Mouse (Mus musculus): ENCODE measurements around the gene Edf1.

Gene Edf1

DNA sequence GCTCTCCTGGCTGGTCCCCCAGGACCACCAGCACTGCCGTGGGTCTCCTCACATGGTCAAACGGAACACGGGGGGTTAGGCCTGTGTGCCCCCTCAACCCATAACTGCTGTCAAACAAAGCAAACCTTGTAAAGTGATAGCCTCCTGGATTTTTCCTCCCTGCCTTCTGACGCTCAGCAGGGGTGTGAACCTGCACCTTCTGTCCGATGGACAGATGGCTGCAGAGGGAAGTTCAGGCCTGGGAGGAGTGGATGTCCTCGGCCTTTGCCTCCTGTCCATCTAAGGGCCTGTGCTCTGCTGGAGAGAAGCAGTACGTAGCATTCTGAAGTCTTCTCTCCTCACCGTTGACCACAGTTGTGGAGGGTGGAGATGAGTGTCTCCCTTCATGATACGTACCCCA, 4.3 kb downstream of the Edf1 start:
- DNase-seq (ENCODE audit: low spot score): no peak

DNA sequence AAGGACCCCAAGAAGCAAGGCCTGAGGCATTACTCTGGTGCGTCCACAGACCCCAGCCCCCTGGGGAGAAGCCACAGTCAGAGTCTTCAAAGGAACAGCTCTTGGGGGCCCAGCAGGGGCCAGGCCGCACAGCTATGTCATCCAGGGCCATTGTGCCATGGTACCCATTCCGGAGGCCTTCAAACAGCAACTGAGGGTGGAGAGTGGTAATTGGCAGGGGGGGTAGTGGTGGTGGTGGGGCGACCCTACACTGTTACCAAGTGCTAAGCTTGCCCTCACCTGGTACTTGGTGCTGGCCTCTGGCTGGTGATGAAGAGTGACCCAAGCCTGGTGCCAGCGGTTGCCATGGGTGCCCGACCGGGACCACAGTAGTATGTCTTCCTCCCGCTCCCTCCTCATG, 8.1 kb downstream of the Edf1 start:
- no peak for DNase-seq (ENCODE audit: low spot score)

DNA sequence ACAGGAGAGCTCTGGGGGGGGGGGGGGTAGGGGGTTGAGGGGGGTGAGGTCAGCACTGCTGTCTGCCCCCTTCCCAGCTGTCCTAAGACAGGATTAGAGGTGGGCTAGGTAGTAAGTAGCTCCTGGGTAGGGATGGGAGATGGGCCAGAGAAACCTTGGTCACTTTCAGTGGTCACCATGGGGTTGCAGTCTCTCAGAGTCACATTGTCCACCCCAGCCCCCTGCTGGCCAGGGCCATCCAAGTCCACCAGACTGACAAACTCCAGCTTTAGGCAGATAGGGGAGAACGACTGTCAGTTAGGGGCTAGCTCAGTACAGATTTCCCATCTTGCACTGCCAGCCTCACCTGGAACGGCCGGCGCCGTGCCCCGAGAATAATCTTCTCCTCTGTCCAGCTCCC, 8.9 kb downstream of the Edf1 start:
- no peak for DNase-seq (ENCODE audit: low spot score)

DNA sequence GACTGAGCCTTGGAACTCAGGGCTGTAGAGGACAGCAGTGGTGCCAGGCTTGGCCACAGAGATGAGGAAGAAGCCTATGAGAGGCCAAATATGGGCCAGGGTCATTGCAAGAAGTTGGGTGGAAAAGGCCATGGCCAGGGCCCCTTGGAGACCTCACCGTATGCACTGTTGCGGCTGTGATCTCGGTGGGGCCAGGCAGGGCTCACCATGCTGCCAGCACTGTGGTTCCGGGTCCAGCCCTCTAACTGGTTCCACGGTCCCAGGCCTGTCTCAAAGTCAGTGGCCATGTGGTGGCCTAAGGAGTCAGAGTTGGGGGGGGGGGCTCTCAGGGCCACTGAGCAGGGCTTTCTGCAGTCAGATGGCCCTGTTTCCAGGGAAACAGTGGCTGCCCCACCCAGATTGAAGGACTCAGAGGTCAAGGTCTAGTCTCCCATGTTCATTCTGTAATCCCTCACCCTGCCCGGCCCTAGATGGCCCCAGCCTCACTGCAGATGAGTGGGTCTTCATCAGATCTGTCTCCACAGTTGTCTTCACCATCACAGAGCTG, 10.9 kb downstream of the Edf1 start:
- no peak for DNase-seq (ENCODE audit: low spot score)

DNA sequence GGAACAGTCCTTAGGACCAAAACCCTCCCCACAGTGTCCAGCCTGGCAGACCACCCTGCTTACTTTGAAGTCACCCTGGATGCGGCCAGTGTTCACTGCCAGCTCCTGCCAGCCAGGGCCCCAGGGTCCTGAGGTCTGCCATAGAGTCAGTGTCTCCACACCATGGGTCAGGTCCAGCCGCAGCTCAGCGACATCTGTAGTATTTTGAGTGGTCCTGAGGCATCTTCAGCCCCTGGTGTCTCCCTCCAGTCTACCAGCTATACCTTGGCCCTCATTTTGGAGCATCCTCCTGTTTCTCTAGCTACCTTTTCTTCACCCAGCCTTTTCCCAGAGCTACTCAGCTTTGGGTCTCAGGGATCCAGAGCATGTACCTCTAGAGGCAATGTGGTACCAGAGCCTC, 11.7 kb downstream of the Edf1 start:
- no peak for DNase-seq (ENCODE audit: low spot score)

DNA sequence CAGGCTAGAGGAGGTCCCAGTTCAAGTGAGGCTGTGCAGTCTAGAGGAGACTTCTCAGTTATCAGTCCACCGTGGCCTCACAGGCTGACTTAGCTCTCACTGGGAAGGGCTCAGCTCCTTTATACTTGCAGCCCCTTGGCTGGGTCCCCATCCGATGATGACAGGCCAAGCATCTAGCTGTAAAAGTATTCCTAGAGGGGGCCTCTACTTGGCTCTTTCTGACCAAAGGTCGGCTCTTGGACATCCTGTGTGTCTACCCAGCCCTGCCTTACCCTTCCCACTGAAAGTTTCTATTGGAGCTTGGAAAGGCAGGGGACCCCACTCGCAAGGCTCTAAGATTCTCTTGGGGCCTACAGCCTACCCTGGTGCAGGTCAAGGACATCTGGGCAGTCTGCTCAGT, 13.6 kb downstream of the Edf1 start:
- no peak for DNase-seq (ENCODE audit: low spot score)

DNA sequence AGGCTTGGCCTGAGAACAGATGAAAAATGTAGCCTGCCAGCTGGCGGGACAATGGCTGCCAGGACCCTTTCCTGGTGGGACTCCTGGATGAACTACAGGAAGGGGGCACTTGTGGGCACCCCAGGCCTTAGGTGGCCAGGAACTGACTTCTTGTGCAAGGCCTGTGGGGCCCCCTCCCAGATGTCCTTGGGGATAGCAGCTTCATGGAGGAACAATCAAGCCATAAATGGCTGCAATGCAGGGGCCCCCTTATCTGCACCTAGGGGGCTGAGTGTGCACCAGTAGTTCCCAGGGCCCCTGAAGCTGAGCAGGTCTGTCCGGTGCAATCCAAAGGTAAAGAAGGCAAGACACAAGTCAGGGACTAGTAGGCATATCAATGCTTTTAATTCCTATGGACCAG, 15.4 kb downstream of the Edf1 start:
- DNase-seq (ENCODE audit: low spot score): no peak

DNA sequence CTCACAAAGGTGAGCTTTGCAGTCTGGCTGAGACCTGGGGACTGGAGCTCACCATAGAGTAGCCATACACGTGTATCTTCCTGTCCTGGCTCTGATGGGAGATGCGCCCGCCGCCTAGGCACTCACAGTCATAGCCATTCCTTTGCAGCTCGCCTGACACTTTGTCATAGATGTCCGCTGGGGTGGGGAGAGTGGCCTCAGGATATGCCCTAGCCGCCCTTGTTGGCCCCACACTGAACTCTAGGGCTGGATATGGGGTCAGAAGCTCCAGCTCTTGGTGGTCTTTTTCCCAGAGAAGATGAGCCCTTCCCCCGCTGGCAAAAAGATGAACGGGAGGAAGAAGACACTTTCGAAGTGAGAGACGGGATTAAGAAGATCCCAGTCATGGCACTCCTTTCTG, 16.5 kb downstream of the Edf1 start:
- no peak for DNase-seq (ENCODE audit: low spot score)

DNA sequence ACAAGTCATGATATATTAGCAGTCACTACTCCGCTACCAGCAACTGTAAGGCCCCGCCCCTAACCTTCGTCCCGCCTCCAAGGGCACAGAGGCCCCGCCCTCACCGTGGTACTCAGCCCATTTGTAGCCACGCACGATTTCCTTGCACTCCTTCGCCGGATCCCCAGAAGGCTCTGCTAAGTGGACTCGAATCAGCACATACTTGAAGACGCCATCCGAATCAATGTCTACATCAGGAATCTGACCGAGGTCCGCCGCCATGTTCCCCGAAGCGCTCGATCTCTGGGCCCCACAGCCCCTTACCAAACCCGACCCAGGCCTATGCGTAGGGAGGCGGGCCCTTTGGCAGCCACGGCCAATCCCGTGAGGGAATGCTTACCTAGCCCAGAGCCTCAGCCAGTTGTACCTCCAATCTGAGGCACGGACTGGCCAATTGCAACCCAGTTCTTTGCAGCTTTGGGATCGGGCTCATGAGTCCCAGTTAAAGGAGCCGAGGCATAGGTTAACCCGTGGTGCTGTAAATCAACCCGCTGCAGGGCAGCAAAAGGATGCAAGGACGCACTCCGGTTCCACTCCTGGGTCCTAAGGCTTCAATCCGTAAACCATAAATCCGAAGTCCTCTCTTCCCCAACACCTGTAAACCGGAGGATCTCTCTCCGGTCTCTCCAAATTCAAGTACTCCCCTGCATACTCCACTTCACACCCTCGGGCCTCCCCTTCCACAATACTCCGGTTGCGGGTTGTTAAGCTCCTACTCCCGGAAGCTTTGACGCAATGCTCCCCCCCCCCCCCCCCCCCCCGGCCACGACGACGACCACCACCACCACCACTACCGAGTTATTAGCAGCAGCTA, 17.2 kb downstream of the Edf1 start, which contains the start of the genes Mamdc4 and Phpt1:
Gene Mamdc4, minus strand, starts transcription at position 267 of the 853 bp plus-strand sequence.
Gene Phpt1, minus strand, starts transcription at position 646 of the 853 bp plus-strand sequence.
- DNase-seq (ENCODE audit: low spot score): peak; percentile 98

DNA sequence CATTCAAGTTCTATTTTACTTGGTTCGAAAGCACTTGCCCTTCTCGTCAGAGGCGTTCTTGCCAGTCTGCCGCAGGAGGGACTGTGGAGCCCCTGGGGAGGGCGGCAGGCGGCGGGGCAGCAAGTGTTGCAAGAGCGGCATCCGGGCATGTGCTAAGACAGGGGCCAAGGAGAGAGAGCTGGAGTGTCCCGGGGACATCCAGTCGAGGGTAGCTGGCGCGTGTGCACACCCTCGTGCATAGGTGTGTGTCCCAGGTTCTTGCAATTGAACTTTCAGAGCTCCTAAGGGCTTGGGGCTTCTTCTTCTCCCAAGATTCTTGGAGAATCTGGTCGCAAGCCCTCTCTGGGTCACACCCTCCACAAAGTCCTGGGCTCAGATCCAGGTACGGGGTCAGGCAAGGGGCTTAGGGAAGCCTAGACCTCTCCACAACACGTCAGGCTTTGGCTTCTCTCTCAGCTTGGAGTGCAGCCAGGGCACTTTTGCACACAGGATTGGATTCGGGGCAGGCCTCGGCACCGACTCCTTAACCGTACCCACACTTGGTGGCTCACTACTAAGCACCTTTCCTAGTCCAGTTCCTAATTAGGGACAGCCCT, 17.9 kb downstream of the Edf1 start:
- DNase-seq (ENCODE audit: low spot score): no peak

DNA sequence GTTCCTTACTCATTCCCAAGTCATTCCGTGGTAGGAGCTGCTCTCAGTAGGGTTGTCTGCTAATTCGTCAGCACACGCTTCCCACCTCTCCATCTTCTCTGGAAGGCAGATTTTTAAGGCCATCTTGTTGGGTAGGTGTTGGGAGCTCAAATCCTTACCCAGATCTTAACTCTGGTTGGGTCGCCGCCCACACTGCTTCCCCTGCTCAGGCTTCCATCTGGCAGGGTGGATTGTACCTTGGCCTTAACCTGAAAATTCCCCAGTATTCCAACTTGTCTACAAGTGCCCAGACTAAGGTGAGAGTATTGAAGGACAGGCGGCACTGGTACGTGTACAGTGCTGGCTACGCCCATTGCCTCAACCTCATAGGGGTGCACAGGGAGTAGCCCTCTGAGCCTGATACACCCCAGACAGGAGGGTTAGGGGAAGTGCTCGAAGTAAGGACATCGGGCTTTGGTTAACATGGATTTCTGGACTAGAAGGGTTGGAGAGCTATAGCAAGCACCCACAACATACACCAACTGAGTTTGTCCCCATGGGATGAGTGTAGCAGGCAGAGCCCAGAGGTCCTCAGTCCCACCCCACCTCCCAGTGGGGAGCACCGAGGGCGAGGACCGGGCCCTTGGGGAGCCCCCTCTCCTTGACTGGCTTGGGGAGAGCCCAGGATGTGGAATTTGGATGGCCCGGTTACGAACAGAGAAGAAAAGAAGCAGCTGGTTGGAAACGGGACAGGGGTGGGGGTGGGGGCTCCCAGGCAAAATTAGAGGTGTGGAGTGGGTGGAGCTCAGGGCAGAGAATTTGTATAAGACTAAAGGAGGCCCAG, 18.6 kb downstream of the Edf1 start:
- no peak for DNase-seq (ENCODE audit: low spot score)

DNA sequence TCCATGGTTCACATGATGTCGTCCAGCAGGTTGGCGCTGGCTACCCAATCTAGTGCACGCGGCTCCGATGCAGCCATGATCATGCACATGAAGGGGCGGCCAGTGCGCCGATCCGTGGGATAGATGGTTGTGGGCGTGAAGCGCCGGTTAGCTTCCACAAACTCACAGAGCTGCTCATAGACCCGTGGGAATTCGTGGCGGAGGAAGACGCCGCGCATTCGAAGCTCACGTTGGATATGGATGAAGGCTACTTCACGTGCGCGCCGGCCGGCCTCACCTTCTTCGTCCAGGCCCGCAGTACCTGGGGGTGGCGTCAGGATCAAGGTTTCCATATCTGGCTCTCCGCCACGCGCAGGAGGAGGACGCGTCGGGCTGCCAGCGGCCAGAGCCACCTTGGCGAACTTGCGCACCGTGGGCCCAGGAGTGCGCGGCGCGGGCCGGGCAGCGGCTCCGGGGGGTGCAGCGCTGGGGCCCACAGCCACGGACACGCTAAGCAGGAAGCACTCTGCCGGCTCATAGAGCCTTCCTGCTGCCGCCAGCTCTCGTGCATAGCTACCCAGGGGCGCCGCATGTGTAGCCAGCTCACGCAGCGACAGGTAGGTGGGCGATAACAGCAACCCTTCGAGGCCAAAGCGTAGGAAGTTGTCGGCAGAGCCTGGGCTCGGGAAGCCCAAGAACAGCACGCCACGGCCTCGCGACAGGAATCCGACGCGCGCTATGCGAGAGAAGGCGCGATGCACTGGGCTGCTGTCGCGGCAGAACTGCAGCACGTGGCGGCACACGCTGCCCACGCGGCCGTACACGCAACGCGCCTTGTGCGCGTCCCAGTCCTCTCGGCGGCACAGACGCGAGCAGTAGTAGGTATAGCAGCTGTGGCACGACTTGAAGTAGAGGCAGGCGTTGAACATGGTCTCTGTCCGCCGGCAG, 19.6 kb downstream of the Edf1 start:
- DNase-seq (ENCODE audit: low spot score): no peak

DNA sequence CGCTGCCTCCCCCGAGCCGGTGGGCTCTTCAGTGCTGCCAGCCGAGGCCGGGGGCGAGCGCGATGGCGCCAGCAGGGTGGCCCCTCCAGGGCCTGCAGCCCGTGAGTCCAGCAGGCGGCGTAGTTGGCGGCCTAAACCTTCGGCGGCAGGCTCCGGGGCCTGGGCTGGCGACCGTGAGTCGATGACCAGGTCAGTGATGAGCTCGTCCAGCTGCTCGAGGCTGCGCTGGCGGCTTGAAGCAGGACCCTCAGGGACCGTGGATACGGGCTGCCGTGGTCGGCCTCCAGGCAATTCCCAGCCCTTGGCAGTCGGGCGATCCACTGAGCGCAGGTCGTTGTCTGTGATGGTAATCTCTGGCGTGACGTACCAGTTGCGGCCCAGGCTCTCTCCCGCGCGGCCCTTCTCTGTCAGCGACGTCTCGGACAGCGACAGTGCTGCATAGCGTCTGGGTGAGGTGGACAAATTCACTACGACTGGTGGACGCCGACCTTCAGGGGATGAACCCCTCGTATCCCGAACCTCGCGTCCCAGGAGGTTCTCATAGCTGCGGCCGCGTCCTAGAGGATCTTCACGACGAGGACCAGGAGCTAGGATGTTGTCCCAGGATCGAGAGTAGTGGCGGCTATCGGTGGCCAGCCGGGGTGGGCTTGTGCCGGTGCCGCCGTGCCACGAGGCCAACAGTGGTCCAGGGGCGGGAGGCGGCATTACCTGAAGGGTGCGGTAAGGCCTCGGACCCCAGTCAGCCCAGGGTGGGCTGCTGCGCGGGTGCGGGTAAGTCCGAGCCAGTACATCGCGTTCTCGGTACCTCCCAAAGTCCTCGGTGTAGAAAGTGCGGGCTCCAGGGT, 20.5 kb downstream of the Edf1 start:
- no peak for DNase-seq (ENCODE audit: low spot score)

DNA sequence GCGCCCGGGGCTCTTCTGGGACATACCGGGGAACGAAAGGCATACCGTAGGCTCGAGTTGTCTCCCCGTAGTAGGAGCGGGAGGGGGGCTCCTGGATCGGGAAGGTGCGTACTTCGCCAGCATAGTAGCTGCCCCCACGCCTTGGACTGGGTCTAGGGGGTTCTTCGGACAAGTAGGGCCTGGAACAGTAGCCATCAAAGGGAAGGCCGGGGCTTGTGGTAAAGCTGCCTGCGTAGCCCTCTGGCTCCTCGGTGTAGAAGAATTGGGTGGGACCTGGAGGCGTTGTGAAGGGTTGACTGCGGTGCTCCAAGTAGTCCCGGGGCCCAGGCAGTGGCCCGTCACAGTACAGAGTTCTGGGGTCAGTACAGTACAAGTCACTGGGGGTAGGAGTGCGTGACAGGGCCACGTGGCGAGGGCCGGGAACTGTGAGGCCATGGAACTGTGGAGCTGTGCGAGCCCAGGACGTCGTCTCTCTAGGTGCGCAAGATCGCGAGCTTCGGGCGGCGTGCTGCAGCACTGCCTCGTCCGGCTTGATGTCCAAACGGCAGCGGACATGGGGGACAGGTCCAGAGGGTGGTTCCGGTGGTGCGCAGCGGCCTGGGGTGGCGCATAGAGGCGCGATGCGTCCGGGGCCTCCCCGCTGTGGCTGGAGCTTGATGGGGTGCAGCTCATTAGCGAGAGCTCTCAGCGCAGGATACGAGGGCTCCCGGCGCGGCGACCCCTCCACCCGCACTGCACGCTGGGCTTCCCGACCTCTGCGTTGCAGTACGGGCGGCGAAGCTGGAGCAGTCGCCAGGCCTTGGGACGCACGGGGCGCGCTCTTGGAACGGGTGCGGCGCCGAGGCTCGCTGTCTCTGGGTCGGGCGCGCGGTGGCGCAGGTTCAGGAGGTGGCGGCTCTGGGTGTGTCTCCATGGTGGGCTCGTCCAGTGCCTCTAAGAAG, 21.4 kb downstream of the Edf1 start:
- no peak for DNase-seq (ENCODE audit: low spot score)

DNA sequence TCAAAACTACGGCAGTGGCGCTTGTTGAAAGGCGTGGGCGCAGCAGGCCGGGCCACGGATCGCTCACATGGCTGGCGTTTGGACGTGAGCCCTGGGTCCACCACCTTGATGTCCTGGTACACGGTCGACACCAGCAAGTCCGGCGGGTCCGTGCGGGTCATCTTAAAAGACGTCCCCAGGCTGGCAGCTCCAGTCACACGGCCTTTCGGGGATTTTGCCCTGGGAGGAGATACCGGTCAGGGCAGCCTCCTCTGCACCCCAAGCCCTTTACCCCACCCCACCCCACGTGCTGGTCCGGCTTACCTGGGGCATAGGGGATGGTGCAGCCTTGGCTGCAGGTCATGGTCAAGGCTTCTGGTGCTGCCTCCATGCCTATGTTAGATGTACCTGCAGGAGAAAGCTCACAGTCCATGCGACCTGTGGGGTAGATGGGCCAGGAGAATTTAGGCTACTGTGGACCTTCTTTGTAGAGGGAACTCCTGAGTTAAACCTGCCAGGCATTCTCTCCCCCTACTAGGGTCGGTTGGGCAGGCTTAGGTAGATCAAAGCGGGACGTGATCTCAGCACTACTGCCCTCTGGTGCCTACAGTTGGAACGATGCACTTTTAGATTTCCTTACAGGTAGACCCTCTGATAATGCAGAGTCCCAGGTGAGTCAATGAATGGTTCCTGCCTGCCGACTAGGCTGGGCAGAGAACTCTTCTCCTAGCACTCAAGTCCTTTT, 22.3 kb downstream of the Edf1 start:
- DNase-seq (ENCODE audit: low spot score): no peak

DNA sequence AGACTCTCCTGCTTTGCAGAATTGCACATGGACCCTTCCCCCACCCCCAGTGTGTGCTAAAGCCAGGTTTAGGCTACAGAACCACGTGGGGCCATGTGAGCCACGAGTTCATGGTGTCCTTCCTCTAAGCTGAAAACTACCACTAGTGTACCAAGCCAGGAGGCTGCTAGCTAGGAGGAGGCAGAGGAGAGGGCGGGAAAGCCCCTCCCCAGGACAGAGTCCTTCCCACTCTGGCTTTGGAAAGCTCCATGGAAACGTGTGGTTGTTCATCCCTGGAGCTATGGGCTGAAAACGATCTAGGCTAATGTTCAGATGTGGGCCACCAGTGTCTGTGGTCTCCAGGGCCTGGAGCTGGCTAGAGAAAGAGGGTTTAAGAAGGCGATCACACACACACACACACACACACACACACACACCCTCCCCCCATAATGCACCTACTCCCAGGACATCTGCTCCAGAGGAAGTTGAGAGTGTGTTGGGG, 23.0 kb downstream of the Edf1 start:
- DNase-seq (ENCODE audit: low spot score): no peak

DNA sequence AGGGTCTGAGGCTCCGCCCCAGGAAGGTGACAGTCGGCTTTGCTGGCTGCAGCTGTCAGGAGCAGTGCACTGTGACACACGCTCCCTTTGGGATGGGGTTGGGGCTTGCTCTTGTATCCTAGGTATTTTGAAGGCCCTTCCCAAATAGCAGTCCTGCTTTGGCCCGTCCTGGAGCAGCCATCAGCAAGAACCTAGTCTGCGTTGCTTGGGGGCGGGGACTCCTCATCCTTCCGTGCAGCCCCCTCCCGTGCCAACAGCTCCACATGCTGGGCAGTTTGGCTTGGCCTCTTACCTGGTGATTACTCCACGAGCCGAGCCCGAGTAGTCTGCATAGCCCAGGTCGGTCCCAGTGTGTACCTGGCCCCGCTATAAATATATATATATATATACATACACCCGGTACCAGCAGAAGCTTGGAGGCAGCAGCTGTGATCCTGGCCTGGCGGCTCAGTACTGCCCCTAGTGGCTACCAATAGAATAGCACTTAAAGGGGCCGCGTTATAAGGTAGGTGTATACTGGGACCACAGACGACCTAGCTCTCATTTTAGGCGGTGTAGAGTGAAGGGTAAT, 23.7 kb downstream of the Edf1 start, which contains the start of gene Ajm1:
Gene Ajm1, minus strand, starts transcription at position 464 of the 571 bp plus-strand sequence.
- peak; percentile 88 for DNase-seq (ENCODE audit: low spot score)

DNA sequence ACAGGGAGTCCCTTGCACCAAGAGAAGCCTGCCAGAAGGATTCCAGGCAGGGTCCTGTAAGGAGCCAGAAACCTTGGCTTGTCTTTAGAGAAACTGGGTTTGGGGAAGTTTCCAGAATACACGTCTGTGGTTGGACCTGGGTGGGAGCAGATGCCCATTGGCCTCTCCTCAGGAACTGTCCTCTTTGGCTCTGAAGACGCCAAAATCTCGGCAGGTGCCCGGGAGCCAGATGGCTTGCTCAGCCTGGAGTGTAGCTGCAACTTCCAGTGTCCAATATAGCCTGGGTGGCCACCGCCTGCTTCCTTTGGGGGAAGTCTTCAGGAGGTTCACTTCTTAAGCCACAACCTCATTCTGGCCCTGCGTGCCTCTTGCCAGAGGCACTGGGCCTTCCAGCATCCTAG, 24.3 kb downstream of the Edf1 start:
- DNase-seq (ENCODE audit: low spot score): no peak
